Mouse (Mus musculus): ENCODE results near the gene Afap1l2. TPM values are rescaled to one million over a fixed set of nuclear protein-coding genes. Genes with fewer than 3 reads are reported as not detected.

The Afap1l2 gene
- polyA plus RNA-seq, 2 experiments = 0.44 to 0.57 TPM

GRCm38 (mm10) chr19:56910561-56910960 is 97.5 kb downstream of the Afap1l2 start:
- H3K4me2 ChIP-seq (ENCODE audit: low read depth) = no peak overlapping the region
- TF ChIP-seq EP300 (IDR thresholded peaks at IDR 0.05; ENCODE audit: low read depth) = no peak
- no peak for TF ChIP-seq CTCF (IDR thresholded peaks at IDR 0.05; ENCODE audit: low read depth)
- no peaks in the 10 kb centered on the region for H3K36me3 ChIP-seq (replicated peaks; ENCODE audit: control insufficient read depth, insufficient read depth, low read depth)
- no peak for DNase-seq (ENCODE audit: low read depth in 3 of 3, low spot score in 3 of 3)
- ATAC-seq (ENCODE audit: insufficient read depth) = no peak
- H3K27me3 ChIP-seq (ENCODE audit: control insufficient read depth, insufficient read depth, low read length) = no peaks in the 10 kb centered on the region
- WGBS (ENCODE audit: insufficient replicate concordance) = 52% methylated on average over 11 of the region's 11 CpGs
- H3K4me1 ChIP-seq (replicated peaks; ENCODE audit: control insufficient read depth in 2 of 2, insufficient read depth in 2 of 2, low read length in 1 of 2) = no peaks in the 10 kb centered on the region
- H3K9ac ChIP-seq (replicated peaks) = no peak overlapping the region
- no peak overlapping the region for H3K4me3 ChIP-seq (ENCODE audit: insufficient read depth in 1 of 2, low read depth in 2 of 2, low read length in 2 of 2)
- H3K9me3 ChIP-seq (ENCODE audit: control insufficient read depth, low read length) = no peaks in the 10 kb centered on the region
- no peak overlapping the region for H3K27ac ChIP-seq

DNA sequence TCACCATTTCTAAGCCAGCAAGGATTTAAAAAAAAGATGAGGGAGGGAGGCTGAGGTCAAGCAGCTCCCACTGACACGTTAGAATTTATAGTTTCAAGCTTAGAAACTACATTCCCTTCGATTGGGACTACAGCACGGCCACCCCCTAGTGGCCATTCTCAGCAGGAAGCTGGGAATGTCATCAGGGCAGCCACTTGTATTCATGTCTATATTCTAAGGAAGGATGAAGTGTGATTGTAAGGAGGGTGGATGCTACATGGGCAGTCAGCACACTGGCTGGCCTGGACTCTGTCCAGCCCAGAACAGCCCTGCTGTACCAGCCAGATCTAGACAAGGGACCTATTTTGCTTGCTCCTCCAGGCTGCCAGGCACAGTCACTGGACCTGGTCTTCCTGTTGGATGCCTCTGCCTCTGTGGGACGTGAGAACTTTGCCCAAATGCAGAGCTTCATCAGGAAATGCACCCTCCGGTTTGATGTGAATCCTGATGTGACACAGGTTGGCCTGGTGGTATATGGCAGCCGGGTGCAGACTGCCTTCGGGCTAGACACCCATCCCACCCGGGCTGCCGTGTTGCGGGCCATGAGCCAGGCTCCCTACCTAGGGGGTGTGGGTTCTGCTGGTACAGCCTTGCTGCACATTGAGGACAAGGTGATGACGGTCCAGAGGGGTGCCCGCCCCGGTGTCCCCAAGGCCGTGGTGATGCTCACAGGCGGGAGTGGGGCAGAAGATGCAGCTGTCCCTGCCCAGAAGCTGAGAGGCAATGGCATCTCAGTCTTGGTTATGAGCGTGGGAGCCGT is 99.4 kb downstream of the Afap1l2 start:
- no peak overlapping the region for H3K27ac ChIP-seq
- ATAC-seq (ENCODE audit: insufficient read depth) = no peak
- H3K4me2 ChIP-seq (ENCODE audit: low read depth) = no peak overlapping the region
- WGBS (ENCODE audit: insufficient replicate concordance) = 57% methylated on average over 17 of the region's 17 CpGs
- no peaks in the 10 kb centered on the region for H3K36me3 ChIP-seq (replicated peaks; ENCODE audit: control insufficient read depth, insufficient read depth, low read depth)
- H3K4me3 ChIP-seq (ENCODE audit: insufficient read depth in 1 of 2, low read depth in 2 of 2, low read length in 2 of 2) = no peak overlapping the region
- no peaks in the 10 kb centered on the region for H3K4me1 ChIP-seq (replicated peaks; ENCODE audit: control insufficient read depth in 2 of 2, insufficient read depth in 2 of 2, low read length in 1 of 2)
- H3K9me3 ChIP-seq (ENCODE audit: control insufficient read depth, low read length) = no peaks in the 10 kb centered on the region
- H3K9ac ChIP-seq (replicated peaks) = no peak overlapping the region
- H3K27me3 ChIP-seq (ENCODE audit: control insufficient read depth, insufficient read depth, low read length) = no peaks in the 10 kb centered on the region
- TF ChIP-seq CTCF (IDR thresholded peaks at IDR 0.05; ENCODE audit: low read depth) = peak; percentile 80
- no peak for TF ChIP-seq EP300 (IDR thresholded peaks at IDR 0.05; ENCODE audit: low read depth)
- DNase-seq (ENCODE audit: low read depth in 3 of 3, low spot score in 3 of 3) = no peak

DNA sequence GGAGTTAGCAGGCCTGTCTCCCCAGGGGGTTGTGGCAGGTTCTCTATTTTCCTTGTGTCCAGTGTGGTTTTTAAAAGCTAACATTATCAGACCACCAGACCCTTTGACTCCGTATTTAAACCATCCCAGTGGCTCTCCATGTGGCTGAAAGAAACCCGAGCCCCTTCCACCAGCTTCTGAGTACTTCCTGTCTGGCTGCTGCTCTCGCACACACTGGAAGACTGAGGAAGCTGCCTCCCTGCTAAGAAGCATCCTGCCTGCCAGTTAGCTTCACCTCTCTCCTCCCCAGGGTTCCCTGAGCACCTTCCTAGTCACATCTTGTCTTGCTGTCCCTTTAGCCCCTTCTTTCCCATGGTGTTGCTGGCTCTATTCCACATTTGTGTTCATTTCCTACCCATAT is 100.2 kb downstream of the Afap1l2 start:
- TF ChIP-seq CTCF (IDR thresholded peaks at IDR 0.05; ENCODE audit: low read depth) (no peak), EP300 (IDR thresholded peaks at IDR 0.05; ENCODE audit: low read depth) (no peak)
- H3K4me2 ChIP-seq (ENCODE audit: low read depth) = no peak overlapping the region
- DNase-seq (ENCODE audit: low read depth in 3 of 3, low spot score in 3 of 3) (no peak), ATAC-seq (ENCODE audit: insufficient read depth) (no peak)
- H3K9me3 ChIP-seq (ENCODE audit: control insufficient read depth, low read length) = no peaks in the 10 kb centered on the region
- no peaks in the 10 kb centered on the region for H3K36me3 ChIP-seq (replicated peaks; ENCODE audit: control insufficient read depth, insufficient read depth, low read depth)
- H3K9ac ChIP-seq (replicated peaks) = no peak overlapping the region
- H3K4me1 ChIP-seq (replicated peaks; ENCODE audit: control insufficient read depth in 2 of 2, insufficient read depth in 2 of 2, low read length in 1 of 2) = no peaks in the 10 kb centered on the region
- H3K27me3 ChIP-seq (ENCODE audit: control insufficient read depth, insufficient read depth, low read length) = no peaks in the 10 kb centered on the region
- H3K4me3 ChIP-seq (ENCODE audit: insufficient read depth in 1 of 2, low read depth in 2 of 2, low read length in 2 of 2) = no peak overlapping the region
- no peak overlapping the region for H3K27ac ChIP-seq
- WGBS (ENCODE audit: insufficient replicate concordance) = 15% methylated on average over 3 of the region's 3 CpGs

- no peaks in the 10 kb centered on the region for H3K9me3 ChIP-seq (ENCODE audit: control insufficient read depth, low read length)
- H3K36me3 ChIP-seq (replicated peaks; ENCODE audit: control insufficient read depth, insufficient read depth, low read depth) = no peaks in the 10 kb centered on the region
- DNase-seq (ENCODE audit: low read depth in 3 of 3, low spot score in 3 of 3) (no peak), ATAC-seq (ENCODE audit: insufficient read depth) (no peak)
- H3K4me1 ChIP-seq (replicated peaks; ENCODE audit: control insufficient read depth in 2 of 2, insufficient read depth in 2 of 2, low read length in 1 of 2) = no peaks in the 10 kb centered on the region
- WGBS (ENCODE audit: insufficient replicate concordance) = 64% methylated on average over 7 of the region's 7 CpGs
- H3K4me2 ChIP-seq (ENCODE audit: low read depth) = no peak overlapping the region
- TF ChIP-seq EP300 (IDR thresholded peaks at IDR 0.05; ENCODE audit: low read depth) = no peak
- TF ChIP-seq CTCF (IDR thresholded peaks at IDR 0.05; ENCODE audit: low read depth) = no peak
- no peak overlapping the region for H3K9ac ChIP-seq (replicated peaks)
- H3K27ac ChIP-seq = no peak overlapping the region
- H3K27me3 ChIP-seq (ENCODE audit: control insufficient read depth, insufficient read depth, low read length) = no peaks in the 10 kb centered on the region
- H3K4me3 ChIP-seq (ENCODE audit: insufficient read depth in 1 of 2, low read depth in 2 of 2, low read length in 2 of 2) = no peak overlapping the region
Measured at GRCm38 (mm10) chr19:56905395-56905794, 102.6 kb downstream of the Afap1l2 start.

DNA sequence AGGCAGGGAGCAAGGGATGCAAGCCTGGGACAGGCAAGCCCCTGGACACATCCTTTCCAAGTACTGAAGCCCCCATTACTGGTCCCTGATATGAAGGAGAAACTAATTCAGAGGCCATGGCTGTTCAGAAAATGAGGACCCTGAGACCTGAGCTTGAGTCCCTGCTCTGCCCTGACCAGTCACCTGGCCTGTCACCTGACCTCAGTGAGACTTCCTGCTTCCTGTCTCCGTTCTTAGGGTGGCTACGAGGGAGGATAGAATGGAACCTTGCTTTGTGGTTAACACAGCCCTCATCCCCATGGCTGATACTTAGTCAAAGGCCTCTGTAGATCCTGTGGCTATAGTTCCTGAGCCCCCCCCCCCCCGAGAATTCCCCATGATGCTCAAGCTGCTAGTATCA is 103.9 kb downstream of the Afap1l2 start:
- Histone ChIP-seq H3K27me3 (ENCODE audit: control insufficient read depth, insufficient read depth, low read length) (no peaks in the 10 kb centered on the region), H3K9ac (replicated peaks) (no peak overlapping the region), H3K4me1 (replicated peaks; ENCODE audit: control insufficient read depth in 2 of 2, insufficient read depth in 2 of 2, low read length in 1 of 2) (no peaks in the 10 kb centered on the region), H3K9me3 (ENCODE audit: control insufficient read depth, low read length) (no peaks in the 10 kb centered on the region), H3K4me2 (ENCODE audit: low read depth) (no peak overlapping the region), H3K36me3 (replicated peaks; ENCODE audit: control insufficient read depth, insufficient read depth, low read depth) (no peaks in the 10 kb centered on the region), H3K4me3 (ENCODE audit: insufficient read depth in 1 of 2, low read depth in 2 of 2, low read length in 2 of 2) (no peak overlapping the region), H3K27ac (no peak overlapping the region)
- 30% methylated on average over 3 of the region's 3 CpGs for WGBS (ENCODE audit: insufficient replicate concordance)
- TF ChIP-seq CTCF (IDR thresholded peaks at IDR 0.05; ENCODE audit: low read depth) (no peak), EP300 (IDR thresholded peaks at IDR 0.05; ENCODE audit: low read depth) (no peak)
- ATAC-seq (ENCODE audit: insufficient read depth) = no peak
- DNase-seq (ENCODE audit: low read depth in 3 of 3, low spot score in 3 of 3) = no peak
